Mouse (Mus musculus) frontal cortex, adult (tissue): ENCODE results near the gene Prdx6b.
A peak's percentile ranks its signal among the peaks of the same experiment; 100 is the strongest.

Experiments used
- ATAC-seq: cut with Nextera tagmentation; 2 replicates; pipeline ENCODE4 v1.9.2; 2017; ENCODE audit warnings: mild to moderate bottlenecking, moderate library complexity, mixed read lengths; ENCODE audit not compliant: low TSS enrichment

Gene Prdx6b

DNA sequence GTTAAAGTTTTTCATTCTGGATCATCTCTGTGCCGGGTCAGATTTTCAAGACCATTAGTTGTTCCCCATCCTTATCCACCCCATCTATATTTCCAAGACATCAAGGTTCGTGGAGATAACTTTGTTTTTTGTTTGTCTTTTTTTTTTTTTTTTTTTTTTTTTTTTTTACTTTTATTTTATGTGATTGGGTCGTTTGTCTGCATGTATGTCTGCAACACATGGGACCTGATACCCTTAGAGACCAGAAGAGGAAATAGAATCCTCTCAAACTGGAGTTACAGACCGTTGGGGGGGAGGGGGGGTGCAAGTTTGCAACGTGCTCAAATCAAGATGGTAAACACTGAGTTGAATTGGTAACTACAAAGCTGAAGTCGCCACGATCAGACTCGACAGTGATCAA, at the start of gene Prdx6b:
TSS of gene Prdx6b (plus strand) at position 301 of the 400 bp plus-strand sequence.
- ATAC-seq = no peak

GRCm38 (mm10) chr2:80247466-80247865, 44.8 kb upstream of the Prdx6b start:
- no peak for ATAC-seq

DNA sequence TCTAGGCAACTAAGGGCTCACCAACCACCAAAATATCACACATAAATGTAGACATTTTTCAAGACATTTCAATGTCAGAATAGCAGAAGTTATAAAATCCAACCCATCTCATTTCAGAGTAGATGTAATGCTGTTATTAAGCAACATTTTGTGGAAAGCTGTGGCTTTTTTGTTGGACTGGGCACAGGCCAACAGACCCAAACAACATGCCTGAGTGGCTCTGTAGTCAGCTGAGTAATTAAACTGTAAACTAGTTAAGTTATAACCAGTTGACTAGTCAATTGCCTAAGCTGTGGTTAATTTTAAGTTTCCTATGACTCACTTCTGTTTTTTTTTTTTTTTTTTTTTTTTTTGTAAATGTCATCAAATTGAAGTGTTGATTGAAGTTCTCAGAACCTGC, 44.4 kb upstream of the Prdx6b start:
- ATAC-seq = no peak

DNA sequence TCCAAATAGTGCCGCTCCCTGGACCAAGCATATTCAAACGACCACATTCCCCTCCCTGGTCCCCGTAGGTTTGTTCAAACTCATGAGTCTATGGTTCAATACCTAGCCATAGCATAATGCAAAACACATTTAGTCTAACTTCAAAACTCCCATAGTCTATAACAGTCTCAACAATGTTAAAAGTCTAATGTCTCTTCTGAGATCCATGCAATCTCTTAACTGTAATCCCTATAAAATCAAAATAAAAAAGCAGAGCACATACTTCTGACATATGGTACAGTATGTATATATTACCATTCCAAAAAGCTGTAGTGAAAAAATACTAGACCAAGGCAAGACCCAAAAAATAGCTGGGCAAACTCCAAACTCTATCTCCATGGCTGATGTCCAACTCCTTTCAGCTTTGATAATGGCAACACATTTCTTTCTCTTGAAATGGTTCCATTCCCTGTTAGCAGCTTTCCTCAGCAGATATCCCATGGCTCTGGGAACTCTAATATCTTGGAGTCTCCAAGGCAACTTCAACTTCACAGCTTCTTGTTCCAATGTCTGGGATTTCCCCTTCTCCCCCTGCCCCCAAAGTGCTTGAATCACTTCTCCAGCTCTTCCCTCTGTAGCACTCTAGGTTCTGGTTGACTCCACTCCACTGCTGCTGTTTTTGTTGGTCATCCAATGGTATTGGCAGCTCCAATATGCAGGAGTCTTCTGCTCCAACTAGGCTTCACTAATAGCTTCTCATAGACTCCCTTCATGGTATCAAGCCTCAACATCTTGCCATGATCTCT, 32.2 kb upstream of the Prdx6b start:
- ATAC-seq = no peak

DNA sequence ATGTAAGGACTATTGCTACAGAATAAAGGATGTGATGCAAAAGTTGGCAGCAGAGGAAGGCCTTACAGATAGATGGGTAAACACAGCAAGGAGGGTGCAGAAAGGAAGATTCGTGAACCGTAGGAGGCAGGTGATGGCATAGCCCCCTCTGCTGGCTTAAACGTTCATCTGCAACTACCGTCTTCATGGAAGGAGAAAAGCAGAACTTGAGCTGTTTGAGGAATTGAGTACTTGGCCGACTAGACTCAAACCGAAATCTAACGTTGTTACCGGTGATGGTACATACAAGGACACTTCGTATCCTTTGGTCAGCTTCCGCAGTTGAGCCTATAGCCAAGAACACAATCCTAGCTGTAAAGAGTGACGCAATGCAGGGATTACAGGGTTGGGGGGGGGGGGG, 25.4 kb upstream of the Prdx6b start:
- peak; percentile 99 for ATAC-seq

DNA sequence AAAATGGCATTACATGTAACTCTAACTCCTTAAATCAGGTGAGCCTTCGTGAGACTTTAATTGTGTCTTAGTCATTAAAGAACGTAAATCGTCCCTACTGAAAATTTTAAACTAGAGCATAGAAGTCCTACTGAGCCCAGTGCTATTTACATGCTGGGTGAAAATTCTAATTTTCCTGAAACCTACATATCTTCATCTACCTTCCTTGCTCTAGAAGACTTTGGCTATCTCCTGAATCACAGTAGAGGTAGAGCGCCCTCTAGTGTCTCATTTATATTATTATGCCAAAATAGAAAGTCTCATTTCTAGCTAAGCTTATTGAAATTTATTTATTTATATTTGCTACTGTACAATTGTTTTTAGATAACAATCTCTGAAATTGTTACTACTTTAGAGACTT, 24.2 kb upstream of the Prdx6b start:
- ATAC-seq = peak; percentile 65

DNA sequence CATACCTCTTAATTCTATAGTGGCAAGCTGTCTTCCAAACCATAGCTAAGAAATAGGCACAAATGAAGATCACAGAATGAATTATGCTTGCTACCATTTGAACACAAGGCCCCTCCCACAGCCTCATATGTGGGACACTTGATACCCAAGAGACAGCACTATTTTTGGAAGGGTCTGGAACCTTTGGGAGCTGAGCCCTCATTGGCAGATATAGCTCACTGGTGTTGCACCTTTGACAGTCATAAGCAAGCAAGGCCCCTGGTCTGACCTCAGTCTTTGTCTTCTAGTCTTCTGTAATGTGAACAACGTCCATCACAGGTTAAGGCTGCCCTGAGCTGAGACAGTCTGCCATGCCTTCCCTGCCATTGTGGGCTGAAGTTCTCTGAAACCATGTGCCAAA, 20.8 kb upstream of the Prdx6b start:
- no peak for ATAC-seq

DNA sequence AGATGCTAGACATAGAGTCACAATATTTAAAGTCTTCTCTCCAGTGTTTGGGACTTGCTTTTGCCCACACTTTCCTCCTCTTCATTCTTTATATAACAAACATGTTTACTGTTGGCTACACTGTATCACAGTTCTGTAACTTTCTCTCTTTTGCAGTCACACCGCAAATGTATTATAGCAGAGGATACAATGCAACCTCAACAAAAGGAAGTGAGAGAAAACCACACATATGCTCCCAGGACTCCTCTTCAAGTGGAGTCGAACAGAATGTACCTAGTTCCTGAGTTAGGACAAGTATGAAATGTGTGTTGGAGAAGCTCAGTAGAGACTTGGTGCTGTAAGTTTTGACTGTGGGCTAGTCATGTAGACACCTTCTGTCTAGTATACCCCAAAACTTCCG, 19.2 kb upstream of the Prdx6b start:
- ATAC-seq = peak; percentile 63

DNA sequence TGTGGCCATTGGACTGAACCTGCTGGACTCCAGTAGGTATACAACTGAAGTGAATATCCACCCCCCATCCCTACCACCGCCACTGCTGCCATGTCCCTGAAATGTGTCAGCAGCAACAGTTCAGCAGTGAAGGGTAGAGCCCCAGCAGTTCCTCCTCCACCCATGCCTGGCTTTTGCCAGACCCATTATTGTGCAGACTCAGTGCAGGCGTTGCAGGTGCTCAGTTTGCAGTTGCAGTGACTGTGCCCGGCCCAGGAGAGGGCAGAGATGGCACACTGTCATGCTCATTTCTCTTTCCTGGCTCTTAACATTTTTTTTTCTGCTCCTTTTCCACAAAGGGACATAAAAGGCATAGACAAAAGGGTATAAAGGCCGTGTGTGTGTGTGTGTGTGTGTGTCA, 18.5 kb upstream of the Prdx6b start:
- ATAC-seq = no peak

- peak; percentile 92 for ATAC-seq
Measured at GRCm38 (mm10) chr2:80275136-80275535, 17.1 kb upstream of the Prdx6b start.

DNA sequence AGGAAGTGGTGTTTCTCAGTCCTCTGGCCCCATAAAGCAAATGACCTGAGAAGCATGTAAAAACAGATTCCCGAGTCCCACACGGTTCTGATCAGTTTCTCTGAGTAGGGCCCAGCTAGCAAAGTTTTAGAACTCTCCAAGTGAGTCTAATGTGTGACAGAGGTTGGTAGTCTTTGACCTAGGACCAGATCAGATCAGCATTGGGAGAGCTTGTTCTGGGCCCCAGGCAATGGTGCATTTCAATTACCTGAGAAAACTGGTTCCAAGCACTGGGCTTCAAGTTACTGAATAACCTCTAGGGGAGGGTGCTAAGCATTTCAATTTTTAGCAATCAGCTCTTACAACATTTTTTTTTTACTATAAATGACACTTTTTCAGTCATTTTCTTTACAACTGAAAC, 10.1 kb upstream of the Prdx6b start:
- no peak for ATAC-seq

DNA sequence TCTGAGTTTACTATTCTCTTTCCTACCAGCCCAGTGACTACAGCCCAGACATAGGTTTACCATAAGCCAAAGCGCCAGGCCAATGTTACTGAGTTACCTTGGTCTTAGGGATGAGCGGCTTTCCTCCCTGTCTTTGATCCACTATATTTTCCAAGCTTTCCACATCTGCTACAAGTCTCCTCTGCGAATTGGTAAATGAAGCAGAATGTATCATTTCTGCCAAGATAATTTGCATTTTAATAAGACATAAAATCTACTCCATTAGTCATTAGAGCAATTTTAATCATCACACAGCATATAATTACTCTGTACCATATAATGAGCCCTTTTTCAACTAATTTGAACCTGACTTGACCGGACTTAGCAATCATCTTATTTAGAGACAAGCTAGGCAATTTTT, 5.9 kb upstream of the Prdx6b start:
- ATAC-seq = no peak

- no peak for ATAC-seq
Measured at GRCm38 (mm10) chr2:80298334-80298733, 6.1 kb downstream of the Prdx6b start.

DNA sequence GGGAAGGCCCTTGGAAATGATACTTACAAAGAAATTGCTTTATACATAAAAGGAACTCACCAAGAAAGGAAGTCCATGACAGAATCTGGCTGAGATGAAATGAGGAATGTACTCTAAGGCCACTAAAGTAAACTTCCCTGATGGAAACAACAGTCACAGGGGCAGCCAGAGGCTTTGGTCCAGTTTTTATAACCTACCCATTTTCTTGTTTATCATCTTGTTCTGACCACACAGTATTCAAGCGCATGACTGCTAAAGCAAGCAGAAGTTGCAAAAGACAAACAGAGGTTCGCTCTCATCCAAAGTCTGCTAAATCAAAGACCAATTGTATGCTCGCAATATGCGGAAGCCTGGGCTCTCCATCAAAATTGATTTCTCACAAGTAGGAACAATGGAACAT, 8.5 kb downstream of the Prdx6b start:
- ATAC-seq = no peak

DNA sequence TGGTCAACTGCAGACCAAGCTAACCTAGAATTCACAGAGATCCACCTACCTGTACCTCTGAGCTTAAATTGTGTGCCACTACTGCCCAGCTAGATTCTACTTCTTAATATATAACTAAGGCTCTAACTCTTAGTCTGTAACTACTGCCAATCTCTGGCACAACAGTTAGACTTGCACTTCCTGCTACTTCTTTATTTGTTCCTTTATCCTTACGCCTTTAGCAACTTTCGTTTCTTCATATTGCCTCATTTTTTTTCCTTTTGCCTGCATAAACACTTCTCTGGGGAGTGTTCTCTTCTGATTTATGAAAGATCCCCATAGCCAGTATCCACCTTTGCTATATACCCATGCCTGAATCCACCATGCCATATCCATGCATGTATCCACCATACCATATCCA, 11.7 kb downstream of the Prdx6b start:
- no peak for ATAC-seq

GRCm38 (mm10) chr2:80307701-80308100, 15.4 kb downstream of the Prdx6b start:
- no peak for ATAC-seq

GRCm38 (mm10) chr2:80309775-80310174, 17.5 kb downstream of the Prdx6b start:
- ATAC-seq = no peak

DNA sequence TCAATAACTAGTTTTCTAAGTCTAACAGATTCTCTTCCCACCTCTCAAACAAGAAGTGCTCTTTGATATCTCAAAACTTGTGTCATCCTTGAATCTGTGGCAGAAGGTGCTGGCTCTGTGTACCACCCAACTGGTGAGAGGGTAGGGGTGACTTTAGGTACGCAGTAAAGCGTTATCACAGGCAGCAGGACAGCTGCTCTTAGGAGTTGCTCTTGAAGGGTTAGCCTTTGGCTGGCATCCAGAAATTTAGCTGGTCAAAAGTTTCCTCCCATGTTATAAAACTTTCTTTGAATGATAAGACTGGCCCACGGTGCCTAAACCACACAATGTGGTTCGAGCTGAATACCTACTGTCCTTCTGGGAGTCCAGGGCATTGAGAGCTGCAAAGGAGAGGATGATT, 18.5 kb downstream of the Prdx6b start:
- no peak for ATAC-seq

DNA sequence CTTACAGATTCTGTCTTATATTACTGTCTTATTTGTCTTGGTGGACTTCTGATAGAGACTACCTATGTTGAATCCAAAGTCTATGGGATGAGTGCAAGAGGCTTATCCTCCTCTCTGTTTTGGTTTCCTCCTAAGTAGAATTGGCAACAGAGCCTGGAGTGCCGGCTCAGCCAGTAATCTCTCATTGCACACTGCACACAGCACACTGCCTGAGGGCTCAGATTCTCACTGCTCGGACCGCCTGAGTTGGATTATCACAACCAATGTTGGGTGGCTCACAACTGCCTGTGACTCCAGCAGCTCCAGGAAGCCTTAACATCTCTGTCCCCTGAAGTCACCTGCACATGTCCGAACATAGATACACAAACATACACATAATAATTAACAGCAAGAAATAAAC, 19.1 kb downstream of the Prdx6b start:
- no peak for ATAC-seq

GRCm38 (mm10) chr2:80314201-80314600, 21.9 kb downstream of the Prdx6b start:
- no peak for ATAC-seq

GRCm38 (mm10) chr2:80314854-80315241, 22.6 kb downstream of the Prdx6b start:
- ATAC-seq = 0 out of 2 replicates have a peak, but pooled peaks have one; percentile 2

GRCm38 (mm10) chr2:80315242-80316161, 23.2 kb downstream of the Prdx6b start, which contains the start of gene Dnajc10:
Gene Dnajc10 (plus strand): TSS chr2:80315466.
- ATAC-seq = peak; percentile 96

GRCm38 (mm10) chr2:80322878-80323277, 30.6 kb downstream of the Prdx6b start:
- no peak for ATAC-seq
